Mouse (Mus musculus) myocyte (in vitro differentiated cells): ENCODE results near the gene Apba3. TPM values are rescaled to one million over a fixed set of nuclear protein-coding genes. Genes with fewer than 3 reads are reported as not detected.

ENCODE experiments used
- H3K27me3 ChIP-seq: one replicate; pipeline ENCODE4 v1.6.1; 2011; ENCODE audit not compliant: control insufficient read depth, insufficient read depth, insufficient read length
- H3K36me3 ChIP-seq: one replicate; pipeline ENCODE4 v1.6.1; 2011; ENCODE audit not compliant: control insufficient read depth, insufficient read depth
- H3K4me2 ChIP-seq: one replicate; pipeline ENCODE4 v1.6.1; 2011; ENCODE audit warnings: low read depth, control low read depth
- H3K4me3 ChIP-seq: one replicate; pipeline ENCODE4 v1.5.1; 2011; ENCODE audit warnings: mild to moderate bottlenecking, control low read depth, moderate library complexity
- H3K79me2 ChIP-seq: one replicate; pipeline ENCODE4 v1.6.1; 2011; ENCODE audit not compliant: control insufficient read depth, insufficient read depth
- H3ac ChIP-seq: one replicate; pipeline ENCODE4 v1.6.1; 2011; ENCODE audit not compliant: control insufficient read depth, insufficient read length
- CEBPB ChIP-seq: IDR thresholded peaks from 2 replicates; pipeline ENCODE4 v1.6.1; 2011; ENCODE audit warnings: mild to moderate bottlenecking, moderate library complexity; ENCODE audit not compliant: poor library complexity, insufficient read depth, severe bottlenecking
- E2F4 ChIP-seq: IDR thresholded peaks from one replicate; pipeline ENCODE4 v1.6.1; 2011; ENCODE audit warnings: mild to moderate bottlenecking, control low read depth, moderate library complexity; ENCODE audit not compliant: insufficient read depth
- MAX ChIP-seq: IDR thresholded peaks from one replicate; pipeline ENCODE4 v1.6.1; 2011; ENCODE audit warnings: low read depth, mild to moderate bottlenecking, control low read depth
- MYOD1 ChIP-seq, 3 experiments: IDR thresholded peaks; one replicate each; pipeline ENCODE4 v1.6.1; 2011; ENCODE audit warnings: control low read depth in 2 of 3, low read depth in 2 of 3, mild to moderate bottlenecking in 2 of 3, moderate library complexity in 1 of 3; ENCODE audit not compliant: insufficient read length in 2 of 3, control insufficient read depth in 1 of 3
- MYOG ChIP-seq, 3 experiments: IDR thresholded peaks; one replicate each; pipeline ENCODE4 v1.6.1; 2011; ENCODE audit warnings: control low read depth in 2 of 3, low read depth in 2 of 3, mild to moderate bottlenecking in 2 of 3; ENCODE audit not compliant: insufficient read length in 2 of 3, control insufficient read depth in 1 of 3, insufficient read depth in 1 of 3
- POLR2A ChIP-seq: IDR thresholded peaks from one replicate; pipeline ENCODE4 v1.6.1; 2011; ENCODE audit warnings: low read depth, mild to moderate bottlenecking, control low read depth, moderate library complexity; ENCODE audit not compliant: insufficient read length
- POLR2AphosphoS2 ChIP-seq: IDR thresholded peaks from one replicate; pipeline ENCODE4 v1.6.1; 2011; ENCODE audit warnings: low read depth, control low read depth; ENCODE audit not compliant: insufficient read length
- REST ChIP-seq: IDR thresholded peaks from one replicate; pipeline ENCODE4 v1.6.1; 2011; ENCODE audit warnings: mild to moderate bottlenecking, control low read depth, moderate library complexity; ENCODE audit not compliant: insufficient read depth, insufficient read length
- SRF ChIP-seq: IDR thresholded peaks from one replicate; pipeline ENCODE4 v1.6.1; 2011; ENCODE audit warnings: low read depth; ENCODE audit not compliant: control insufficient read depth, insufficient read length
- TCF12 ChIP-seq: IDR thresholded peaks from one replicate; pipeline ENCODE4 v1.6.1; 2011; ENCODE audit warnings: mild to moderate bottlenecking, control low read depth; ENCODE audit not compliant: poor library complexity, insufficient read depth, severe bottlenecking
- TCF3 ChIP-seq: IDR thresholded peaks from one replicate; pipeline ENCODE4 v1.6.1; 2011; ENCODE audit warnings: low read depth, control low read depth; ENCODE audit not compliant: insufficient read length
- USF1 ChIP-seq: IDR thresholded peaks from one replicate; pipeline ENCODE4 v1.6.1; 2011; ENCODE audit warnings: low read depth, mild to moderate bottlenecking, control low read depth, moderate library complexity
- polyA plus RNA-seq: library from polyadenylated mRNA; unstranded; fragments of >200 nt; fragmentation: generic; extraction: Trizol; gene quantifications from one replicate; pipeline ENCODE4 v1.2.1, GENCODE M21; 2012; ENCODE audit warnings: missing spikeins

The Apba3 gene
- polyA plus RNA-seq, 1 experiment, result 166 TPM

- Histone ChIP-seq H3K4me2 (no peak overlapping the region), H3ac (no peak overlapping the region), H3K79me2 (no peaks in the 10 kb centered on the region), H3K27me3 (peaks cover 30% of the 10 kb centered on the region), H3K4me3 (no peak overlapping the region), H3K36me3 (no peaks in the 10 kb centered on the region)
- TF ChIP-seq POLR2AphosphoS2 (no peak), TCF12 (no peak), USF1 (no peak), CEBPB (no peak), E2F4 (no peak), MYOG (IDR thresholded peaks at IDR 0.05; ENCODE audit: control insufficient read depth in 1 of 3, insufficient read depth in 1 of 3, insufficient read length in 2 of 3, low read depth in 2 of 3) (peak in 2 of 3 experiments; percentile 56 to 76), SRF (no peak), REST (no peak), MAX (no peak), TCF3 (no peak), POLR2A (no peak), MYOD1 (IDR thresholded peaks at IDR 0.05; ENCODE audit: control insufficient read depth in 1 of 3, insufficient read length in 2 of 3, low read depth in 2 of 3) (peak in 1 of 3 experiments; percentile 61)
These were observed 24.7 kb upstream of the Apba3 start for GRCm38 (mm10) chr10:81242021-81242420.

GRCm38 (mm10) chr10:81244146-81244545 lies 22.6 kb upstream of the Apba3 start:
- no peaks in the 10 kb centered on the region for H3K79me2 ChIP-seq
- H3ac ChIP-seq, result no peak overlapping the region
- H3K36me3 ChIP-seq, result no peaks in the 10 kb centered on the region
- TF ChIP-seq POLR2A (no peak), POLR2AphosphoS2 (peak; percentile 47)
- no peak overlapping the region for H3K4me3 ChIP-seq
- H3K4me2 ChIP-seq, result no peak overlapping the region
- peaks cover 34% of the 10 kb centered on the region for H3K27me3 ChIP-seq

- H3K79me2 ChIP-seq, result no peaks in the 10 kb centered on the region
- H3K27me3 ChIP-seq, result peaks cover 34% of the 10 kb centered on the region
- TF ChIP-seq SRF (no peak), CEBPB (no peak), TCF12 (no peak), POLR2AphosphoS2 (no peak), USF1 (no peak), TCF3 (no peak), MYOG (IDR thresholded peaks at IDR 0.05; ENCODE audit: control insufficient read depth in 1 of 3, insufficient read depth in 1 of 3, insufficient read length in 2 of 3, low read depth in 2 of 3) (no peak), E2F4 (no peak), REST (no peak), MYOD1 (IDR thresholded peaks at IDR 0.05; ENCODE audit: control insufficient read depth in 1 of 3, insufficient read length in 2 of 3, low read depth in 2 of 3) (no peak), MAX (no peak)
- H3K4me3 ChIP-seq, result no peak overlapping the region
- H3K4me2 ChIP-seq, result no peak overlapping the region
- no peaks in the 10 kb centered on the region for H3K36me3 ChIP-seq
- no peak overlapping the region for H3ac ChIP-seq
These were observed 22.2 kb upstream of the Apba3 start for GRCm38 (mm10) chr10:81244595-81244994.

DNA sequence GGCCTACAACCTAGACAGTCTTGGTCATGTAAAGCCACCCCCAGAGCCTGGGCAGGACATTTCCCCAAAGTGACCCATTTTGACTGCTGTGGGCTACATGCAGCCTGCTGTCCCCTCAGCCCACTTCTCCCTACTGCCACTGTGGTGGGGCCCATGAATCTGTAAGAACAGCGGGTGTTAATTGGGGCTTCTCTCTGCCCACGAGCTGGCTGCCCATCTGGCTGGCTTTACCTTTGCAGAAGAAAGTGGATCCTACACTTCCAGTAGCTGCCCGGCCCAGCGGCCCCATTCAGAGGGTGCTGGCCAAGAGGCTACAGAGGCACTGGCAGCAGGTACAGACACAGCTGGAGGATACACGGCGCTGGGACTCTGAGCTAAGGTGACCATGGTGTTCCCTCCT lies 21.6 kb upstream of the Apba3 start:
- H3K4me3 ChIP-seq, result no peak overlapping the region
- H3K36me3 ChIP-seq, result no peaks in the 10 kb centered on the region
- H3K27me3 ChIP-seq, result peaks cover 34% of the 10 kb centered on the region
- no peak overlapping the region for H3ac ChIP-seq
- no peak overlapping the region for H3K4me2 ChIP-seq
- H3K79me2 ChIP-seq, result no peaks in the 10 kb centered on the region
- TF ChIP-seq REST (no peak), MYOG (IDR thresholded peaks at IDR 0.05; ENCODE audit: control insufficient read depth in 1 of 3, insufficient read depth in 1 of 3, insufficient read length in 2 of 3, low read depth in 2 of 3) (no peak), CEBPB (no peak), POLR2AphosphoS2 (peak; percentile 29), TCF3 (no peak)

DNA sequence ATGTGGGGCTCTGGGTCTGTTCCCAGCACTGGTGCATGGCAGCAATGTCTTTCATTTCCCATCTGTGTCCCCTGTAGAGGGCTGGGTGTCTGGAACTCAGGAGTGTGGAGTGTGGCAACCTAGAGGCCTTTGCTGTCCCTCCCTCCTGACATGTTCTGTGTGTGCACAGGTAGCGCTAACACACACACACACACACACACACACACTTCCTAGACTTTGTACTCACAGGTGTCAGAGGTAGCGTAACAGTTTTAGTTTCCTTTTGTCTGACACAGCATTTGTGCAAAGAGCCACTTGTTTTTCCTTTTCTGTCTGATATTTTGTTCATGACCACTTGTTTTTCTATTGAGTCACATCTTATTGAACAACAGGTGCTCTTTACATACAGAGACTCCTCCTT lies 19.0 kb upstream of the Apba3 start:
- TF ChIP-seq E2F4, result no peak
- TF ChIP-seq USF1, result no peak
- no peak for TF ChIP-seq REST
- TF ChIP-seq MAX, result no peak
- TF ChIP-seq TCF12, result no peak
- Histone ChIP-seq H3K36me3 (no peaks in the 10 kb centered on the region), H3K27me3 (peaks cover 33% of the 10 kb centered on the region), H3ac (no peak overlapping the region), H3K79me2 (no peaks in the 10 kb centered on the region), H3K4me3 (no peak overlapping the region), H3K4me2 (no peak overlapping the region)

DNA sequence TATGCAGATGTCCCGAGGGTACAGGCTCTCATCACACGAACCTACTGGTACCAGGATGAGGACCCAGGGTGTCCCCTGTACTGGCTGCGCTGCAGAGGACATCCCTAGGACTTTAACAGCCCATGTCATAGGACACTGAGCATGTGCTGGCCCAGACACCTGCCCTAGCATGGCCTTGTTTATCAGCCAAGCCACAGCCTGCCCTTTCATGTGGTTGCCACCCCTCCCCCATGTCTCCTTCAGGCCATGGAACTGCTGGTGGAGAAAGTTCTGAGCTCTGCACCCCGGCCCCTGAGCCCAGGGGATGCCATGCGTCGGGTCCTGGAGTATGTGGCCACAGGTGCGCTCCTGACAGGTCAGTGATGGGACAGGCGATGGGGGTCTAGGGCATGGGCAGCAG lies 17.3 kb upstream of the Apba3 start:
- no peak for TF ChIP-seq MAX
- peak in 1 of 3 experiments; percentile 70 for TF ChIP-seq MYOD1 (IDR thresholded peaks at IDR 0.05; ENCODE audit: control insufficient read depth in 1 of 3, insufficient read length in 2 of 3, low read depth in 2 of 3)
- peak in 1 of 3 experiments; percentile 72 for TF ChIP-seq MYOG (IDR thresholded peaks at IDR 0.05; ENCODE audit: control insufficient read depth in 1 of 3, insufficient read depth in 1 of 3, insufficient read length in 2 of 3, low read depth in 2 of 3)
- Histone ChIP-seq H3K4me2 (no peak overlapping the region), H3K4me3 (no peak overlapping the region), H3ac (no peak overlapping the region), H3K79me2 (no peaks in the 10 kb centered on the region), H3K27me3 (peaks cover 17% of the 10 kb centered on the region), H3K36me3 (no peaks in the 10 kb centered on the region)
